Mouse (Mus musculus): ENCODE data around the gene Sesn3. TPM values are rescaled to one million over a fixed set of nuclear protein-coding genes. Genes with fewer than 3 reads are reported as not detected.

Sesn3 gene
- polyA plus RNA-seq, 1 experiment from 2014 or later, result 14.7 TPM

DNA sequence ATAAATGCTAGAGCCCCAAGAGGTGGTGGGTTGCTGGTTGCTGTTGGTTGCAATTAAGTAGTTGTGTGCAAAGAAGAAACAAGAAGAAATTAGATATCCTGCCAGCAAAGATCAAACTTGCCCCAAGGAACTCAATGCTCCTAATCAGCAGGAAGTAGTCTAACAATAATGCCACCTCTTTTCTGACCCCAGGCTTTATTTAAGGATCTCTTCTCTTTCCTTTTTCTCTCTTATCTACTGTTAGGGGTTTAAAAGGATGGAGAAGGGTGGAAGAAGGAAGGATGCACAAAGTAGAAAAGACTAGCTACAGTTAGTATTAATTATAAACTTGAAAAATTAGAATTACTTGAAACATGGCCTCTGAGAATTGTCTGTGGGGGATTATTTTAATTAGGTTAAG, 97.6 kb downstream of the Sesn3 start:
- 0 out of 2 replicates have a peak, but pooled peaks cover 4% of the 10 kb centered on the region for H3K9me3 ChIP-seq

DNA sequence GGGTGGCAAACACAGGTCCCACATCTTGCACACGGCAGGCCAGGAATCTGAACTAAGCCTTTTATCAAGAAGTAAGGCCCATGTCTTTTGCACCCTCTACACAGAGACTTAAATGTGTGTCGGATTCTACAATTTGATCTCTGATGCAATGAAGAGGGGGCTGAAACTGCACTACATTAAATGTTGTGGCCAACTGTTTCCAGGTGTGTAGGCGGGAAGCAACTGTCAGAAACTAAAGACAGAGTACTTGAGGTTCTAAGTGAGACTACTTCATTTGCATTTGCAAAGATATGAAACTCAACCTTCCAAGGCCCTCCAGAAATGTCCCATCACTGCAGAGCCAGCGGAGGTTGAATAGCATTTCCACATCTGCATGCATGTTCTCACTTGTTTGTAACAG, 101.3 kb downstream of the Sesn3 start:
- H3K36me3 ChIP-seq (replicated peaks), result no peaks in the 10 kb centered on the region
- H3K4me3 ChIP-seq, result no peak overlapping the region
- no peak for DNase-seq (ENCODE audit: extremely low spot score, low spot score)
- WGBS, result 93% methylated on average over 4 of the region's 4 CpGs
- H3K4me1 ChIP-seq, result peaks cover 17% of the 10 kb centered on the region
- no peaks in the 10 kb centered on the region for H3K9me3 ChIP-seq
- peaks cover 23% of the 10 kb centered on the region for H3K27me3 ChIP-seq (ENCODE audit: poor library complexity, severe bottlenecking)
- H3K27ac ChIP-seq, result no peak overlapping the region

More for the DNA sequence above, 97.6 kb downstream of the Sesn3 start:
- no peak for DNase-seq (ENCODE audit: extremely low spot score, low spot score)
- H3K27me3 ChIP-seq (ENCODE audit: poor library complexity, severe bottlenecking), result no peaks in the 10 kb centered on the region
- no peak overlapping the region for H3K4me3 ChIP-seq
- H3K4me1 ChIP-seq, result no peaks in the 10 kb centered on the region
- no peak overlapping the region for H3K27ac ChIP-seq
- H3K36me3 ChIP-seq (replicated peaks), result no peaks in the 10 kb centered on the region

DNA sequence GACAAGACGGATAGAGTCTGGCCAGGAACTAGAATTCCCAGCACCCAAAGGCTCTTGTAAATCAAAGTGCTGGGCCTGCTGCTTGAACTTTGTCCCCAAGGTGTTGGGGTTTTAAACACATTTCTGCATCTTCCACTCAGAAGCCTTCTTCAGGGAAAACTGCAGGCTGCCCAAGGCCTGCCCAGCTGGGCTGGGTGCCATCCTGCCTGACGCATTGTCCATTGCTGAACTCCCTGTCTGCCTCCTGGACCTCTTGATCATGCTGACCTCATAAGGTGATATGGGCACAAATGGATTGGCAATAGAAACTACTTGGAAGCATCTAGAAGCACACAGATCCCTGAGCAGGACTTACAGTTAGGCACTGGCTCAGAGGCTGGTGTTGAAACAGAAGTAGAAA, 103.3 kb downstream of the Sesn3 start:
- Histone ChIP-seq H3K9me3 (no peaks in the 10 kb centered on the region), H3K4me1 (peaks cover 33% of the 10 kb centered on the region), H3K27me3 (ENCODE audit: poor library complexity, severe bottlenecking) (peaks cover 23% of the 10 kb centered on the region), H3K4me3 (no peak overlapping the region), H3K36me3 (replicated peaks) (no peaks in the 10 kb centered on the region), H3K27ac (no peak overlapping the region)
- no peak for DNase-seq (ENCODE audit: extremely low spot score, low spot score)
- 94% methylated on average over 2 of the region's 2 CpGs for WGBS

DNA sequence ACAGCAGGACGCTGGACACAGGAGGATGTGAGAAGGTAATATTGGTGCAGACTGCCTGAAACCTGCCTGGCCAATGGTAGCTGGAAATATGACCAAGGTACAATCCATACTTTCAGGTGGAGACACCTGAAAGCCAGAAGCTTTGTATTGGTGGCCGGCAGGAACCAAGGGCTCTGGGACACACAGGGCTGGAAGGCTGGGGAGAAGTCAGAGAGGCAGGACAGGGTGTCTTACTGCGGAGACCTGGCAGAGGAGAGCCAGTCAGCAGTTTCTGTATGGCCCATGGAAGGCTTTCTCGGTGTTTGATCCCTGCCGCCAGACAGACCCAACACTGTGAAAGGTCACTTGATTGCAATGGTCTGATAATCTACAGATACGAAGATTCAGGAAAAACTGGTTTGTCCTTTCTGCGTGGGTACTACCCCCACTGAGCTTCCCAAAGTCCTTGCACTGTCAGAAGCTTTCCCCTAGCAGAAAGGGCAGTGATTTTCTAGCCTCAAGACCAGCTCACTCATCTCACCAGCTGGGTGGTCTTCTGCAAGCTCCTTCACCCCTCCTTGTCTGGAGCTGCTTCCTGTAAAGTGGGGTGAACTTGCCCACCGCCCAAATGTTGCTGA, 105.0 kb downstream of the Sesn3 start:
- Histone ChIP-seq H3K27me3 (ENCODE audit: poor library complexity, severe bottlenecking) (peaks cover 23% of the 10 kb centered on the region), H3K9me3 (no peaks in the 10 kb centered on the region), H3K4me1 (peaks cover 34% of the 10 kb centered on the region), H3K4me3 (peak overlapping the region; percentile 63), H3K27ac (peak overlapping the region; percentile 84), H3K36me3 (replicated peaks) (no peaks in the 10 kb centered on the region)
- WGBS, result 23% methylated on average over 8 of the region's 8 CpGs
- peak; percentile 21 for DNase-seq (ENCODE audit: extremely low spot score, low spot score)

DNA sequence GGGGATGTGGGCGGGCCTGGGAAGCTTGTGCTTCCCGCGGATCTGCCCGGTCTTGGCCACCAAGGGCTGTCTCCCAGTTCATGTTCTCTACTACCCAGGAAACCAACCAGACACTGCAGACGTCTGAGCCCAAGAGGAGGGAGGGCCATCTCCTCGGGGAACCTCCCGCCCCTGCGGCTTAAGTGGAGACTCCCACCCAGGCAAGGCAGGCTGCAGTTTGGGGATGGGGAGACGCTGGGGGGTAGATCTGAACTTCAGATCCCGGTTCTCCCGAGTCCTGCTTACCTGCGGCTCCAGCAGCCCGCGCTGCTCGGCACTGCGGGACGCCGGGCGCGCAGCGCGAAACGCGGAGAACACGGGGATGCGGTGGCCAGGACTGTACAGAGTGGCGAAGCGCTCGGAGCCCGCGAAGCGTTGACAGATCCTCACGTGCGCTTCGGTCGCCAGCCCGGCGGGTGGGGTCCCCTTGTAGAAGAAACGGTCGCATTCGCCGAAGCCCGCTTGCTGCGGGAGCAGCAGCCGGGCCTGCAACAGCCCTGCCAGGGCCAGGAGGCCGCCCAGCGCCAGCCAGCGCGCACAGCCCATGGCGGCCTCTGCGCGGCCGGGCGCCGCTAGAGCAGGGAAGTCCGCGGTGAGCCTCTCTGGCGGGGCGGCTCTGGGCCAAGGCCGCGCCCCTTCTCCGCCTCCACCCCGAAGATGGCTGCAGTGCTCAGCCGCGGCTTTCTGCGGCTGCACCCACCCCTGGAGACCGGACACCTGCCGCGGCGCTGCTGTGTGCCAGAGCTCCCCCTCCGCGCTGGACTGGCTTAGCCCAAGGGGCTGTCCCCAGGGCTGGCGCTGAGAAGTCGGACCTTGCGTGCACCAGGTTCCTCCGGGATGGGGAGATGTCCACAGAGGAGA, 105.8 kb downstream of the Sesn3 start:
- H3K4me1 ChIP-seq, result peaks cover 34% of the 10 kb centered on the region
- H3K36me3 ChIP-seq (replicated peaks), result no peaks in the 10 kb centered on the region
- H3K27me3 ChIP-seq (ENCODE audit: poor library complexity, severe bottlenecking), result peaks cover 23% of the 10 kb centered on the region
- peak overlapping the region; percentile 63 for H3K4me3 ChIP-seq
- no peaks in the 10 kb centered on the region for H3K9me3 ChIP-seq
- peak; percentile 74 for DNase-seq (ENCODE audit: extremely low spot score, low spot score)
- H3K27ac ChIP-seq, result peak overlapping the region; percentile 84
- WGBS, result under 1% methylated on average over 76 of the region's 76 CpGs

DNA sequence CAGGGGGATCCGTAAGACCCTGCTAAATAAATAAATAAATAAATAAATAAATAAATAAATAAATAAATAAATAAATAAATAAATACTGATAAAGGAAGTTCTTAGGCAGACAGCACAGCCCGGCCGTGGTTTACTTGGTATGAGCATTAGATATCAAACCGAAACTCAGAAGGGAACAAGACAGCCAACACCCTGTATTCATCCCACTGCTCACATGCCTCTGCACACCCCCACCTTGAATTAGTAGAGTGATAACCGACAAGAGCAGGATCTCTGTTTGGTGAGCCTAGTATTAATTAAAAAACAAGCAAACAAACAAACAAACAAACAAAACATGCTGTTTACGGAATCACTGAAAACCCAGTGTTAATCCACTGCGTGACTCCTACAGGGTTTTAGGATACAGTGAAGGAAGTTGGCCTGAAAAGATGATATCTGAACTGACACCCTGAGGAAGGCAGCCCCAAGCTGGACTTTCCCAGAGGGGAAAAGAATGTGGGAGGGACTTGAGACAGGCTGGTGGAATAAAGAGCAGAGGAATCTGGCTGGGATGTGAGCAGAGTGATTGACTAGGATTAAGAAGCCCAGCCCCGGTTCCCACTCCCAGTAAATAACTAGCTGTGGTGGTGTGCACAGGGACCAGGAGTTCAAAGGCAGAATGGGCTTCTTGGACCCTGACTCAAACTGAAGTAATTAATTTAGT, 106.6 kb downstream of the Sesn3 start, which contains the start of gene Endod1:
Gene Endod1 (minus strand): TSS at position 155 of the 703 bp plus-strand sequence.
- H3K36me3 ChIP-seq (replicated peaks), result no peaks in the 10 kb centered on the region
- peaks cover 34% of the 10 kb centered on the region for H3K4me1 ChIP-seq
- H3K4me3 ChIP-seq, result peak within 1 kb of the TSS; percentile 63
- no peaks in the 10 kb centered on the region for H3K9me3 ChIP-seq
- peak within 1 kb of the TSS; percentile 84 for H3K27ac ChIP-seq
- peaks cover 23% of the 10 kb centered on the region for H3K27me3 ChIP-seq (ENCODE audit: poor library complexity, severe bottlenecking)
- WGBS, result 5% methylated on average over 8 of the region's 8 CpGs
- DNase-seq (ENCODE audit: extremely low spot score, low spot score), result peak; percentile 46

DNA sequence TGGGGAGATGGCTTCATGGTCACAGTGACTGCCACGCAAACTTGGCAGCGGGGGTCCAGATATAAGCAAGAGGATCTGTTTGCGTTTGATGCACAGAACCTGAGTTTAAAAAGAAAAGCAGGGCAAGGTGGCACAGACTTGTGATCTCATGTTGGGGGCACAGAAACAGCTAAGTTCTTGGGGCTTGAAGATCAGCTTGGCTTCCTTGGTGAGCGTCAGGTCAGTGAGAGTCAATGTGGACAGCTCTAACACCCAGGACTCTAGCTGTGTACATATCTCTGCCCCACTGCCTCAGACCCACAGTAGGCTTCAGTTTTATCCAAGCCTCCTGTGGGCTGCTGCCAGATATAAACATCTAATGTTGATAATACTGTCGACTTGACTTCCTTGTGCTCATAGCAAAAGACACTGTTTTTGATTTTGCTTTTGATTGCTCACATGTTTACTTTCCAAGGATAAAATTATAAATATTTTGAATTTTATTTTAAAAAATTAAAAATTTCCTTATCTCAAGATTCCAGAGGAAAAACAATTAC, 107.5 kb downstream of the Sesn3 start:
- no peak overlapping the region for H3K27ac ChIP-seq
- no peak overlapping the region for H3K4me3 ChIP-seq
- no peaks in the 10 kb centered on the region for H3K36me3 ChIP-seq (replicated peaks)
- peaks cover 34% of the 10 kb centered on the region for H3K4me1 ChIP-seq
- no peaks in the 10 kb centered on the region for H3K9me3 ChIP-seq
- WGBS, result 77% methylated on average over 5 of the region's 5 CpGs
- no peak for DNase-seq (ENCODE audit: extremely low spot score, low spot score)
- H3K27me3 ChIP-seq (ENCODE audit: poor library complexity, severe bottlenecking), result peaks cover 23% of the 10 kb centered on the region

Other genes with a start within 250 kb of the Sesn3 start
- 5.4 and 5.8 TPM in 2 replicates for gene Endod1, start 106.4 kb downstream of the Sesn3 start, polyA plus RNA-seq (2016; fragmentation: Nextera tagmentation; extraction: Ambion mirVana)
- 0.16 and 0.30 TPM in 2 replicates for gene Kdm4d, start 225.4 kb downstream of the Sesn3 start, polyA plus RNA-seq (2016; fragmentation: Nextera tagmentation; extraction: Ambion mirVana)
- 173 and 178 TPM in 2 replicates for gene Cwc15, start 225.6 kb downstream of the Sesn3 start, polyA plus RNA-seq (2016; fragmentation: Nextera tagmentation; extraction: Ambion mirVana)

Data from forebrain, embryonic 10.5 days (tissue).